Mouse (Mus musculus) MEL (cell line): Measurements from ENCODE around the gene Chm. TPM values are rescaled to one million over a fixed set of nuclear protein-coding genes. Genes with fewer than 3 reads are reported as not detected.

Source experiments
- DNase-seq: peaks from one replicate; pipeline ENCODE4 v3.0.0; 2011; ENCODE audit warnings: low read depth, low spot score
- H3K27ac ChIP-seq: 2 replicates; pipeline ENCODE4 v1.5.1; 2012; ENCODE audit warnings: low read depth, mild to moderate bottlenecking, control low read depth, low read length, moderate library complexity; ENCODE audit not compliant: control insufficient read depth
- H3K27me3 ChIP-seq, 2 experiments: fragments of 150-350 bp in 1 of 2; sonication (generic) in 1 of 2; 2 replicates each; pipeline ENCODE4 v1.6.1; 2012; ENCODE audit warnings: low read length in 2 of 2, mild to moderate bottlenecking in 2 of 2, improper control_type of control experiment in 1 of 2, moderate library complexity in 1 of 2; ENCODE audit not compliant: insufficient read depth in 2 of 2, control insufficient read depth in 1 of 2
- H3K36me3 ChIP-seq, 2 experiments: 2 replicates each; pipeline ENCODE4 v1.6.1; 2012 to 2014; ENCODE audit warnings: low read length in 2 of 2, improper control_type of control experiment in 1 of 2, inconsistent platforms in 1 of 2, mild to moderate bottlenecking in 1 of 2; ENCODE audit not compliant: insufficient read depth in 2 of 2, control insufficient read depth in 1 of 2
- H3K4me1 ChIP-seq, 2 experiments: fragments of 150-350 bp in 1 of 2; sonication (generic) in 1 of 2; 2 replicates each; pipeline ENCODE4 v1.6.1; 2012; ENCODE audit warnings: low read length in 2 of 2, improper control_type of control experiment in 1 of 2, mild to moderate bottlenecking in 1 of 2; ENCODE audit not compliant: insufficient read depth in 2 of 2, control insufficient read depth in 1 of 2
- H3K4me3 ChIP-seq, 2 experiments: fragments of 150-350 bp in 1 of 2; sonication (generic) in 1 of 2; 2 replicates each; pipeline ENCODE4 v1.5.1; 2012; ENCODE audit warnings: low read depth in 2 of 2, low read length in 2 of 2, mild to moderate bottlenecking in 2 of 2, moderate library complexity in 2 of 2, control low read depth in 1 of 2, improper control_type of control experiment in 1 of 2; ENCODE audit not compliant: control insufficient read depth in 1 of 2, insufficient read depth in 1 of 2
- H3K79me2 ChIP-seq: 2 replicates; pipeline ENCODE4 v1.6.1; 2012; ENCODE audit warnings: mild to moderate bottlenecking, low read length, moderate library complexity; ENCODE audit not compliant: control insufficient read depth, poor library complexity, insufficient read depth
- H3K9ac ChIP-seq: 2 replicates; pipeline ENCODE4 v1.6.1; 2012; ENCODE audit warnings: low read depth, mild to moderate bottlenecking, control low read depth, low read length, moderate library complexity; ENCODE audit not compliant: control insufficient read depth, poor library complexity, severe bottlenecking
- H3K9me3 ChIP-seq: fragments of 150-350 bp; sonication (generic); replicated peaks from 2 replicates; pipeline ENCODE4 v1.6.1; 2012; ENCODE audit warnings: mild to moderate bottlenecking, low read length, improper control_type of control experiment, moderate library complexity; ENCODE audit not compliant: insufficient read depth
- EP300 ChIP-seq, 2 experiments: IDR thresholded peaks; 2 replicates each; pipeline ENCODE4 v1.6.1; 2011; ENCODE audit warnings: improper control_type of control experiment in 2 of 2, low read length in 2 of 2, low read depth in 1 of 2, mild to moderate bottlenecking in 1 of 2
- ETS1 ChIP-seq: IDR thresholded peaks from 2 replicates; pipeline ENCODE4 v1.6.1; 2012; ENCODE audit warnings: low read depth, mild to moderate bottlenecking, inconsistent platforms, low read length, improper control_type of control experiment, moderate library complexity
- SMC3 ChIP-seq: IDR thresholded peaks from 2 replicates; pipeline ENCODE4 v1.6.1; 2011; ENCODE audit warnings: low read depth, low read length, improper control_type of control experiment
- polyA plus RNA-seq, 2 experiments: library from polyadenylated mRNA; stranded (reverse) in 1 of 2; unstranded in 1 of 2; fragments of >175 nt in 1 of 2; fragments of >200 nt in 1 of 2; gene quantifications; 2 replicates each; pipeline versions ENCODE4 v1.2.1 to v1.2.4; 2012; ENCODE audit warnings: low replicate concordance in 2 of 2, low read depth in 1 of 2; ENCODE audit not compliant: insufficient read length in 2 of 2, insufficient read depth in 1 of 2, missing spikeins in 1 of 2
- total RNA-seq: library from RNA; depleted of rRNA; stranded (reverse); fragments of 300-350 nt; gene quantifications from 2 replicates; pipeline ENCODE4 v1.2.3, GENCODE M21; 2012; rRNA removed

Gene Chm
- total and polyA plus RNA-seq, 3 experiments, result 9.2 to 11.9 TPM; not detected in 1

DNA sequence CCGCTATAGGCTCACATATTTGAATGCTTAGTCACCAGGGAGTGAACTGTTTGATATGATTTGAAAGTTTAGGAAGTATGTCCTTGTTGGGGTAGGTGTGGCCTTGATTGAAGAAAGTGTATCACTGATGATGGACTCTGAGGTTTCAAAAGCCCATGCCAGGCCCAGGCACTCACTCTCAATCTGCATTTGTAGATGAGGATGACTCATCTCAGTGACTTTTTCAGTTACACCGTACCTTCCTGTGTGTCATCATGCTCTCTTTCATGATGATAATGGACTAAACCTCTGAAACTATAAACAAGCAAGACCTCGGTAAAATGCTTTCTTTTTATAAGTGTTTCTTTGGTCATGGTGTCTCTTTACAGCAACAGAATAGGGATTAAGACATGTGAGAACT, 183.1 kb downstream of the Chm start:
- H3K9ac ChIP-seq, result no peak overlapping the region
- TF ChIP-seq SMC3 (no peak), ETS1 (0 out of 2 replicates have a peak, but pooled peaks have one; percentile 12), EP300 (IDR thresholded peaks at IDR 0.05; ENCODE audit: low read depth in 1 of 2, low read length in 2 of 2) (peak; percentile 17 to 49; a peak in 1 of 4 replicates)
- H3K79me2 ChIP-seq, result no peaks in the 10 kb centered on the region
- H3K27me3 ChIP-seq, result no peaks in the 10 kb centered on the region
- DNase-seq, result peak; percentile 69
- no peaks in the 10 kb centered on the region; a peak in 1 of 4 replicates for H3K4me1 ChIP-seq
- H3K9me3 ChIP-seq, result no peaks in the 10 kb centered on the region
- H3K36me3 ChIP-seq, result peaks cover 0 to 5% of the 10 kb centered on the region in 2 experiments; a peak in 2 of 4 replicates
- H3K4me3 ChIP-seq, result no peak overlapping the region
- peak overlapping the region; percentile 47 for H3K27ac ChIP-seq

Other genes with a start within 250 kb of the Chm start
- 0.04 TPM in 1 of 2 replicates, not detected in the other for gene Dach2, start 112.0 kb upstream of the Chm start, total RNA-seq
- not detected for gene Dach2, start 112.0 kb upstream of the Chm start, polyA plus RNA-seq